Mouse (Mus musculus) spleen, postnatal 14 days (tissue): ENCODE measurements around the gene Trim3.

ENCODE experiments used
- DNase-seq, 2 experiments: peaks; one replicate each; pipeline ENCODE4 v3.0.0; 2021 to 2022; ENCODE audit warnings: low spot score in 2 of 2

The Trim3 gene

GRCm38 (mm10) chr7:105633127-105633800 lies at the start of gene Trim3:
Gene Trim3, minus strand, starts transcription at chr7:105633571.
- DNase-seq: peak; percentile 69 to 75

GRCm38 (mm10) chr7:105650639-105651435 lies 17.5 kb upstream of the Trim3 start, which contains the start of gene Dnhd1:
Gene Dnhd1, plus strand, starts transcription at chr7:105650827.
- peak; percentile 24 to 32 for DNase-seq

- no peak for DNase-seq
Observed at GRCm38 (mm10) chr7:105641936-105642335, 8.6 kb upstream of the Trim3 start.

- DNase-seq: peak in 1 of 2 experiments; percentile 18
Observed at GRCm38 (mm10) chr7:105640894-105641255, 7.5 kb upstream of the Trim3 start.

- peak; percentile 82 to 94 for DNase-seq
Observed at GRCm38 (mm10) chr7:105640233-105640893, 7.0 kb upstream of the Trim3 start, which contains the start of the genes Arfip2 and Gm45799. Gene Arfip2, minus strand, starts transcription at chr7:105640416. Gene Gm45799, plus strand, starts transcription at chr7:105640552.

GRCm38 (mm10) chr7:105639756-105640155 lies 6.4 kb upstream of the Trim3 start, which contains the start of gene Timm10b:
Gene Timm10b, plus strand, starts transcription at chr7:105640056.
- DNase-seq: no peak

- no peak for DNase-seq
Observed at GRCm38 (mm10) chr7:105639304-105639703, 5.9 kb upstream of the Trim3 start.

GRCm38 (mm10) chr7:105638776-105639175 lies 5.4 kb upstream of the Trim3 start:
- no peak for DNase-seq

GRCm38 (mm10) chr7:105635726-105636125 lies 2.4 kb upstream of the Trim3 start:
- DNase-seq: no peak

- DNase-seq: no peak
Observed at GRCm38 (mm10) chr7:105634272-105634920, 1.0 kb upstream of the Trim3 start.

GRCm38 (mm10) chr7:105633801-105634135 lies 397 bp upstream of the Trim3 start:
- no peak for DNase-seq

- no peak for DNase-seq
Observed at GRCm38 (mm10) chr7:105632551-105632972, 809 bp downstream of the Trim3 start.

- DNase-seq: no peak
Observed at GRCm38 (mm10) chr7:105628633-105629032, 4.7 kb downstream of the Trim3 start.

GRCm38 (mm10) chr7:105625397-105625796 lies 8.0 kb downstream of the Trim3 start:
- no peak for DNase-seq

GRCm38 (mm10) chr7:105621646-105622292 lies 11.6 kb downstream of the Trim3 start:
- no peak for DNase-seq

GRCm38 (mm10) chr7:105621053-105621452 lies 12.3 kb downstream of the Trim3 start:
- no peak for DNase-seq

GRCm38 (mm10) chr7:105619701-105620100 lies 13.7 kb downstream of the Trim3 start:
- no peak for DNase-seq

GRCm38 (mm10) chr7:105617810-105618209 lies 15.6 kb downstream of the Trim3 start:
- DNase-seq: no peak

GRCm38 (mm10) chr7:105616561-105616960 lies 16.8 kb downstream of the Trim3 start:
- DNase-seq: no peak

- DNase-seq: no peak
Observed at GRCm38 (mm10) chr7:105615720-105616119, 17.7 kb downstream of the Trim3 start.

GRCm38 (mm10) chr7:105614400-105614799 lies 19.0 kb downstream of the Trim3 start:
- DNase-seq: no peak
